Mouse (Mus musculus): ENCODE data around the gene Slc50a1. TPM values are rescaled to one million over a fixed set of nuclear protein-coding genes. Genes with fewer than 3 reads are reported as not detected.

The Slc50a1 gene
- polyA plus RNA-seq, 1 experiment from 2014 or later: 86.5 TPM

DNA sequence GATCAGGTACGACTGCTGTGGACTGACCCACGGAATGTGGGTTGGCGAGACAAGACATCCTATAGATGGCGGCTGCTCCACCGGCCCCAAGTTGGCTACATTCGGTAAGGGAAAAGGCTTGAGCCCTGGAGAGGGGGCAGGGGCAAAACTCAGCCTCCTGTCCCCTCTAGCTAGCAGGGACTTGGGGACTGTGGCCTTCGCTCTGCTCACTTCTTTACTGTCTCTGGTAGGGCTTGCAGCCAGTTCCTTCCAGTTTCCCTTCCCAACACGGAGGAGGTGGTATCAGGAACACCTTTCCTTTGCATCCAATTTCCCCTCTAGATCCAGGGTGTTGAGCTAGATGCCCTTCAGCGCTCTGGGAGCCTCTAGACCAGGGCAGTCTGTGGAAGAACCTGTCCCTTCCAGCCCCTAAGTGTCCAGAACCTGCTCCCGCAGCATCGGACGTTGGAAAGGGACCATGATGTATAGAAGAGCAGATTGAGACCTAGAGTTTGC lies 45.0 kb downstream of the Slc50a1 start:
- ATAC-seq (ENCODE audit: insufficient number of reproducible peaks, insufficient read depth, low FRiP score, low read depth): no peak
- no peaks in the 10 kb centered on the region for H3K36me3 ChIP-seq (ENCODE audit: control insufficient read depth, insufficient read depth, low read length)
- H3K4me3 ChIP-seq (ENCODE audit: low read depth, low read length): no peak overlapping the region
- 54% methylated on average over 12 of the region's 12 CpGs for WGBS
- H3K9ac ChIP-seq (replicated peaks; ENCODE audit: low read depth, low read length): no peak overlapping the region
- no peaks in the 10 kb centered on the region for H3K27me3 ChIP-seq (ENCODE audit: control insufficient read depth, insufficient read depth, low read length)
- no peaks in the 10 kb centered on the region for H3K9me3 ChIP-seq (ENCODE audit: control insufficient read depth, low read depth, low read length)
- H3K4me1 ChIP-seq (ENCODE audit: control insufficient read depth, insufficient read depth, low read length): peaks cover 19% of the 10 kb centered on the region
- peak overlapping the region; percentile 86; the same call in 1 of the 2 replicates for H3K4me2 ChIP-seq (replicated peaks; ENCODE audit: low read depth, low read length)
- no peak overlapping the region for H3K27ac ChIP-seq (ENCODE audit: low read length)

- no peak overlapping the region for H3K27ac ChIP-seq (ENCODE audit: low read length)
- no peaks in the 10 kb centered on the region for H3K27me3 ChIP-seq (ENCODE audit: control insufficient read depth, insufficient read depth, low read length)
- 75% methylated on average over 11 of the region's 11 CpGs for WGBS
- H3K4me2 ChIP-seq (replicated peaks; ENCODE audit: low read depth, low read length): no peak overlapping the region
- H3K9me3 ChIP-seq (ENCODE audit: control insufficient read depth, low read depth, low read length): no peaks in the 10 kb centered on the region
- no peak overlapping the region for H3K4me3 ChIP-seq (ENCODE audit: low read depth, low read length)
- H3K4me1 ChIP-seq (ENCODE audit: control insufficient read depth, insufficient read depth, low read length): peaks cover 19% of the 10 kb centered on the region
- H3K9ac ChIP-seq (replicated peaks; ENCODE audit: low read depth, low read length): no peak overlapping the region
- ATAC-seq (ENCODE audit: insufficient number of reproducible peaks, insufficient read depth, low FRiP score, low read depth): no peak
- no peaks in the 10 kb centered on the region for H3K36me3 ChIP-seq (ENCODE audit: control insufficient read depth, insufficient read depth, low read length)
Observed at GRCm38 (mm10) chr3:89224796-89225195, 45.6 kb downstream of the Slc50a1 start.

DNA sequence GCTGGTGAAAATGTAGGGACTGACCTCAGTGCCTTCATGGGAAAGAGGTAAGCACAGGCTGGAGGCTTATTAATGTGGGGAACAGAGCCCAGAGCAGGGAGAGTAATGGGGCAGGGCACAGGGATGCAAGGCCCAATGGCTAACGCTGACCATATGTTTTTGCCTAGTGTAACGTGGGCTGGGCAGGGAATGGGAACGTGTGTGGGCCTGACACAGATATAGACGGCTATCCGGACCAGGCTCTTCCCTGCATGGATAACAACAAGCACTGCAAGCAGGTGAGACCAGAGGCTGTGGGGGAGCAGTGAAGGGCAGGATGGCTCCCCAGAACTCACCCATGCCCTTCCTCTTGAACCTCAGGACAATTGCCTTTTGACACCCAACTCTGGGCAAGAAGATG lies 49.2 kb downstream of the Slc50a1 start:
- no peak overlapping the region for H3K4me2 ChIP-seq (replicated peaks; ENCODE audit: low read depth, low read length)
- no peak for ATAC-seq (ENCODE audit: insufficient number of reproducible peaks, insufficient read depth, low FRiP score, low read depth)
- no peak overlapping the region for H3K27ac ChIP-seq (ENCODE audit: low read length)
- no peak overlapping the region for H3K4me3 ChIP-seq (ENCODE audit: low read depth, low read length)
- peaks cover 4% of the 10 kb centered on the region for H3K4me1 ChIP-seq (ENCODE audit: control insufficient read depth, insufficient read depth, low read length)
- no peak overlapping the region for H3K9ac ChIP-seq (replicated peaks; ENCODE audit: low read depth, low read length)
- no peaks in the 10 kb centered on the region for H3K27me3 ChIP-seq (ENCODE audit: control insufficient read depth, insufficient read depth, low read length)
- no peaks in the 10 kb centered on the region for H3K9me3 ChIP-seq (ENCODE audit: control insufficient read depth, low read depth, low read length)
- H3K36me3 ChIP-seq (ENCODE audit: control insufficient read depth, insufficient read depth, low read length): no peaks in the 10 kb centered on the region
- WGBS: 78% methylated on average over 5 of the region's 5 CpGs

DNA sequence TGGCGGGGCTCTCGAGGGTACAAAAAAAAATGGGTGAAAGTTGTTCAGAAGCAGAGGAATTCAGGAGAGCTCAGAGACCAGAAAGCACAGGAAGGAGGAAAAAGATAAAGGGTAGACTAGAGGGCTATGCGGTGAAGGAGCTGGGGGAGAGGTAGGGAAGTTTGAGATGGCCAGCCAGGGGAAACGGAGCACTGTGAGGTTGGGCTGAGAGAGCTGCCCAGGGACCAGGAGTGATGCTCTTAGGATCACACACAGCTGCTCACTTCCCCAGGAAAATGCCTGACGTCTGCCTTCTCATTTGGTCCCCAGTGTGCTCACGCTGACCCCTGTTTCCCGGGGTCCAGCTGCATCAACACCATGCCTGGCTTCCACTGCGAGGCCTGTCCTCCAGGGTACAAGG lies 50.8 kb downstream of the Slc50a1 start:
- no peak overlapping the region for H3K9ac ChIP-seq (replicated peaks; ENCODE audit: low read depth, low read length)

DNA sequence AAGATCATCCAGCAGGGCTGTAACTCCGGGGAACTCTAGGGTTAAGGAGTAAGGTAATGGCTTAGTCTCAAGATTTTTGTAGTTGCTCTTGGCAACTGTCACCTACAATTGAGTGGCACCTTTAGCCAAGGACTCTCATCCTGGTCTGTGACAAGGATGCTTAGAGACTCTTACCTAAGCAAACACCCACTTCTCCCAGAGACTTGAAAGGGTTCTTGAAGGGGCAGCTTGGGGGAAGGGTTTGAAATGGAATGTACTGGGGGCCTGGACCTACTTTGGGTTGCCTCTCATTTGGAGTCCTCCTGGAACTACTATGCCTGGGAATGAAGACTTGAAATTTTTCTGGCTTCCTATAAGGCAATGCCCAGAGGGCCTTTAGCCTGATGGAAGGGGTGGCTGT lies 52.1 kb downstream of the Slc50a1 start:
- Histone ChIP-seq H3K4me2 (replicated peaks; ENCODE audit: low read depth, low read length) (no peak overlapping the region), H3K27me3 (ENCODE audit: control insufficient read depth, insufficient read depth, low read length) (no peaks in the 10 kb centered on the region), H3K9ac (replicated peaks; ENCODE audit: low read depth, low read length) (no peak overlapping the region), H3K4me3 (ENCODE audit: low read depth, low read length) (no peak overlapping the region), H3K36me3 (ENCODE audit: control insufficient read depth, insufficient read depth, low read length) (no peaks in the 10 kb centered on the region), H3K9me3 (ENCODE audit: control insufficient read depth, low read depth, low read length) (no peaks in the 10 kb centered on the region), H3K4me1 (ENCODE audit: control insufficient read depth, insufficient read depth, low read length) (peaks cover 11% of the 10 kb centered on the region; the same call in 1 of the 2 replicates), H3K27ac (ENCODE audit: low read length) (no peak overlapping the region)
- 80% methylated on average over 1 of the region's 1 CpGs for WGBS
- no peak for ATAC-seq (ENCODE audit: insufficient number of reproducible peaks, insufficient read depth, low FRiP score, low read depth)

More for the DNA sequence above, 50.8 kb downstream of the Slc50a1 start:
- H3K9me3 ChIP-seq (ENCODE audit: control insufficient read depth, low read depth, low read length): no peaks in the 10 kb centered on the region
- H3K4me3 ChIP-seq (ENCODE audit: low read depth, low read length): no peak overlapping the region
- WGBS: 29% methylated on average over 8 of the region's 8 CpGs
- no peak overlapping the region for H3K4me2 ChIP-seq (replicated peaks; ENCODE audit: low read depth, low read length)
- no peak overlapping the region for H3K27ac ChIP-seq (ENCODE audit: low read length)
- no peak for ATAC-seq (ENCODE audit: insufficient number of reproducible peaks, insufficient read depth, low FRiP score, low read depth)
- H3K27me3 ChIP-seq (ENCODE audit: control insufficient read depth, insufficient read depth, low read length): no peaks in the 10 kb centered on the region
- no peaks in the 10 kb centered on the region for H3K36me3 ChIP-seq (ENCODE audit: control insufficient read depth, insufficient read depth, low read length)
- H3K4me1 ChIP-seq (ENCODE audit: control insufficient read depth, insufficient read depth, low read length): peaks cover 11% of the 10 kb centered on the region; the same call in 1 of the 2 replicates

MicroRNAs encoded within 50 kb of the gene (microRNA counts, 519-probe panel; counts per million panel counts)
- not detected for microRNA mmu-miR-92b

Small RNA genes lying within 50 kb of the gene (microRNA-seq; reads per million reads assigned to microRNA genes)
- 309 reads per million, percentile 61 among the genes with 10 or more reads in this experiment for gene Mir92b

Other genes starting within 250 kb of the Slc50a1 start
- gene Rusc1, start 177.3 kb downstream of the Slc50a1 start, polyA plus RNA-seq (2014; fragmentation: Nextera tagmentation; extraction: Ambion mirVana): 19.2 and 19.5 TPM in 2 replicates
- not detected in 2 replicates for gene Gm43738, start 169.5 kb downstream of the Slc50a1 start, polyA plus RNA-seq (2014; fragmentation: Nextera tagmentation; extraction: Ambion mirVana)
- gene Fdps, start 168.6 kb downstream of the Slc50a1 start, polyA plus RNA-seq (2014; fragmentation: Nextera tagmentation; extraction: Ambion mirVana): 247 and 278 TPM in 2 replicates
- gene Pklr, start 134.4 kb downstream of the Slc50a1 start, polyA plus RNA-seq (2014; fragmentation: Nextera tagmentation; extraction: Ambion mirVana): 2.8 and 3.3 TPM in 2 replicates
- gene Hcn3, start 110.4 kb downstream of the Slc50a1 start, polyA plus RNA-seq (2014; fragmentation: Nextera tagmentation; extraction: Ambion mirVana): 1.4 and 1.9 TPM in 2 replicates
- 32.7 and 35.1 TPM in 2 replicates for gene Clk2, start 105.8 kb downstream of the Slc50a1 start, polyA plus RNA-seq (2014; fragmentation: Nextera tagmentation; extraction: Ambion mirVana)
- gene Scamp3, start 93.1 kb downstream of the Slc50a1 start, polyA plus RNA-seq (2014; fragmentation: Nextera tagmentation; extraction: Ambion mirVana): 92.9 and 95.1 TPM in 2 replicates
- gene Fam189b, start 87.4 kb downstream of the Slc50a1 start, polyA plus RNA-seq (2014; fragmentation: Nextera tagmentation; extraction: Ambion mirVana): 28.3 and 28.7 TPM in 2 replicates
- 37.0 and 37.4 TPM in 2 replicates for gene Gba, start 67.6 kb downstream of the Slc50a1 start, polyA plus RNA-seq (2014; fragmentation: Nextera tagmentation; extraction: Ambion mirVana)
- gene Thbs3, start 55.4 kb downstream of the Slc50a1 start, polyA plus RNA-seq (2014; fragmentation: Nextera tagmentation; extraction: Ambion mirVana): 24.2 and 26.4 TPM in 2 replicates
- 182 and 196 TPM in 2 replicates for gene Mtx1, start 43.5 kb downstream of the Slc50a1 start, polyA plus RNA-seq (2014; fragmentation: Nextera tagmentation; extraction: Ambion mirVana)
- 56.3 and 58.2 TPM in 2 replicates for gene Muc1, start 41.5 kb downstream of the Slc50a1 start, polyA plus RNA-seq (2014; fragmentation: Nextera tagmentation; extraction: Ambion mirVana)
- 297 and 314 TPM in 2 replicates for gene Krtcap2, start 24.6 kb downstream of the Slc50a1 start, polyA plus RNA-seq (2014; fragmentation: Nextera tagmentation; extraction: Ambion mirVana)
- gene Trim46, start 24.3 kb downstream of the Slc50a1 start, polyA plus RNA-seq (2014; fragmentation: Nextera tagmentation; extraction: Ambion mirVana): 4.9 and 5.1 TPM in 2 replicates
- gene Dpm3, start 11.2 kb downstream of the Slc50a1 start, polyA plus RNA-seq (2014; fragmentation: Nextera tagmentation; extraction: Ambion mirVana): 144 and 186 TPM in 2 replicates
- gene Efna1, start 10.6 kb upstream of the Slc50a1 start, polyA plus RNA-seq (2014; fragmentation: Nextera tagmentation; extraction: Ambion mirVana): 39.3 and 45.0 TPM in 2 replicates
- 10.9 and 11.6 TPM in 2 replicates for gene Efna3, start 52.4 kb upstream of the Slc50a1 start, polyA plus RNA-seq (2014; fragmentation: Nextera tagmentation; extraction: Ambion mirVana)
- 24.0 and 25.3 TPM in 2 replicates for gene Efna4, start 67.5 kb upstream of the Slc50a1 start, polyA plus RNA-seq (2014; fragmentation: Nextera tagmentation; extraction: Ambion mirVana)
- 27.9 and 28.5 TPM in 2 replicates for gene Adam15, start 79.4 kb upstream of the Slc50a1 start, polyA plus RNA-seq (2014; fragmentation: Nextera tagmentation; extraction: Ambion mirVana)
- 0.18 and 0.42 TPM in 2 replicates for gene Dcst2, start 91.4 kb upstream of the Slc50a1 start, polyA plus RNA-seq (2014; fragmentation: Nextera tagmentation; extraction: Ambion mirVana)
- 0.11 and 0.55 TPM in 2 replicates for gene Dcst1, start 94.7 kb upstream of the Slc50a1 start, polyA plus RNA-seq (2014; fragmentation: Nextera tagmentation; extraction: Ambion mirVana)
- gene Zbtb7b, start 124.2 kb upstream of the Slc50a1 start, polyA plus RNA-seq (2014; fragmentation: Nextera tagmentation; extraction: Ambion mirVana): 4.5 and 5.7 TPM in 2 replicates
- 0.55 TPM in 1 of 2 replicates, not detected in the other for gene Lenep, start 132.2 kb upstream of the Slc50a1 start, polyA plus RNA-seq (2014; fragmentation: Nextera tagmentation; extraction: Ambion mirVana)
- 22.3 and 24.5 TPM in 2 replicates for gene Flad1, start 141.3 kb upstream of the Slc50a1 start, polyA plus RNA-seq (2014; fragmentation: Nextera tagmentation; extraction: Ambion mirVana)
- 470 and 503 TPM in 2 replicates for gene Cks1b, start 147.8 kb upstream of the Slc50a1 start, polyA plus RNA-seq (2014; fragmentation: Nextera tagmentation; extraction: Ambion mirVana)
- 68.7 and 73.2 TPM in 2 replicates for gene Shc1, start 147.9 kb upstream of the Slc50a1 start, polyA plus RNA-seq (2014; fragmentation: Nextera tagmentation; extraction: Ambion mirVana)
- 39.7 and 49.2 TPM in 2 replicates for gene Pygo2, start 159.6 kb upstream of the Slc50a1 start, polyA plus RNA-seq (2014; fragmentation: Nextera tagmentation; extraction: Ambion mirVana)
- gene Pbxip1, start 166.1 kb upstream of the Slc50a1 start, polyA plus RNA-seq (2014; fragmentation: Nextera tagmentation; extraction: Ambion mirVana): 21.7 and 25.3 TPM in 2 replicates
- 50.4 and 50.5 TPM in 2 replicates for gene Pmvk, start 184.0 kb upstream of the Slc50a1 start, polyA plus RNA-seq (2014; fragmentation: Nextera tagmentation; extraction: Ambion mirVana)
- 4.4 and 6.0 TPM in 2 replicates for gene Kcnn3, start 249.6 kb upstream of the Slc50a1 start, polyA plus RNA-seq (2014; fragmentation: Nextera tagmentation; extraction: Ambion mirVana)